Mouse (Mus musculus): Measurements from ENCODE around the gene Mmab.

- no peak for TF ChIP-seq CTCF (IDR thresholded peaks at IDR 0.05; ENCODE audit: insufficient read depth, low read depth, low read length)
- no peak for TF ChIP-seq POLR2A (IDR thresholded peaks at IDR 0.05; ENCODE audit: insufficient read depth, low read depth, low read length)
These were observed 28.3 kb downstream of the Mmab start for GRCm38 (mm10) chr5:114415606-114416005.

All from olfactory bulb, adult 2 months (tissue).